Mouse (Mus musculus) stomach, postnatal 0 days (tissue): ENCODE data around the gene Mt4. TPM values are rescaled to one million over a fixed set of nuclear protein-coding genes. Genes with fewer than 3 reads are reported as not detected.

Experiments
- ATAC-seq: fragments of 200-750 bp; cut with Nextera tagmentation; 2 replicates; pipeline ENCODE4 v1.8.0; 2017; ENCODE audit not compliant: low FRiP score, low TSS enrichment
- DNase-seq: peaks from one replicate; pipeline ENCODE4 v3.0.0-alpha.2; 2016; ENCODE audit warnings: low spot score
- H3K27ac ChIP-seq: fragments of 300-500 bp; sonication (generic); replicated peaks from 2 replicates; pipeline ENCODE4 v1.5.1; 2014; ENCODE audit warnings: mild to moderate bottlenecking, control low read depth
- H3K27me3 ChIP-seq: fragments of 300-500 bp; sonication (generic); 2 replicates; pipeline ENCODE4 v1.6.1; 2014; ENCODE audit warnings: low read length; ENCODE audit not compliant: control insufficient read depth, insufficient read depth
- H3K36me3 ChIP-seq: fragments of 300-500 bp; sonication (generic); 2 replicates; pipeline ENCODE4 v1.6.1; 2014; ENCODE audit warnings: low read length, mixed read lengths; ENCODE audit not compliant: control insufficient read depth, insufficient read depth
- H3K4me1 ChIP-seq: fragments of 300-500 bp; sonication (generic); replicated peaks from 2 replicates; pipeline ENCODE4 v1.6.1; 2014; ENCODE audit warnings: antibody characterized with exemption; ENCODE audit not compliant: control insufficient read depth, insufficient read depth
- H3K4me2 ChIP-seq: fragments of 300-500 bp; sonication (generic); replicated peaks from 2 replicates; pipeline ENCODE4 v1.6.1; 2014; ENCODE audit warnings: low read depth, mild to moderate bottlenecking, control low read depth, moderate library complexity
- H3K4me3 ChIP-seq: fragments of 300-500 bp; sonication (generic); 2 replicates; pipeline ENCODE4 v1.5.1; 2014; ENCODE audit warnings: low read depth, low read length, control low read depth
- H3K9ac ChIP-seq: fragments of 300-500 bp; sonication (generic); 2 replicates; pipeline ENCODE4 v1.6.1; 2014; ENCODE audit warnings: mild to moderate bottlenecking, low read length, control low read depth, mixed read lengths
- H3K9me3 ChIP-seq: fragments of 300-500 bp; sonication (generic); 2 replicates; pipeline ENCODE4 v1.6.1; 2016; ENCODE audit warnings: low read length; ENCODE audit not compliant: control insufficient read depth
- CTCF ChIP-seq: IDR thresholded peaks from 2 replicates; pipeline ENCODE4 v1.5.1; 2016; ENCODE audit warnings: antibody characterized with exemption, low read depth, mild to moderate bottlenecking, moderate library complexity
- EP300 ChIP-seq: optimal IDR thresholded peaks from 2 replicates; pipeline ENCODE3; 2016; ENCODE audit warnings: antibody characterized with exemption
- WGBS: fragments of 180-500 bp; shearing (Covaris S2); extraction: QIAGEN DNeasy Blood & Tissue Kit; methylation state at CpG from one replicate; pipeline ENCODE4 v1.1.7; 2014; 5-methylcytosine and 5-hydroxymethylcytosine counted together
- polyA plus RNA-seq: library from polyadenylated mRNA; unstranded; fragments of >200 nt; fragmentation: Nextera tagmentation; extraction: Ambion mirVana; gene quantifications from 2 replicates; pipeline ENCODE4 v1.2.1, GENCODE M21; 2015

The Mt4 gene
- polyA plus RNA-seq, 1 experiment from 2014 or later: 79.7 TPM

DNA sequence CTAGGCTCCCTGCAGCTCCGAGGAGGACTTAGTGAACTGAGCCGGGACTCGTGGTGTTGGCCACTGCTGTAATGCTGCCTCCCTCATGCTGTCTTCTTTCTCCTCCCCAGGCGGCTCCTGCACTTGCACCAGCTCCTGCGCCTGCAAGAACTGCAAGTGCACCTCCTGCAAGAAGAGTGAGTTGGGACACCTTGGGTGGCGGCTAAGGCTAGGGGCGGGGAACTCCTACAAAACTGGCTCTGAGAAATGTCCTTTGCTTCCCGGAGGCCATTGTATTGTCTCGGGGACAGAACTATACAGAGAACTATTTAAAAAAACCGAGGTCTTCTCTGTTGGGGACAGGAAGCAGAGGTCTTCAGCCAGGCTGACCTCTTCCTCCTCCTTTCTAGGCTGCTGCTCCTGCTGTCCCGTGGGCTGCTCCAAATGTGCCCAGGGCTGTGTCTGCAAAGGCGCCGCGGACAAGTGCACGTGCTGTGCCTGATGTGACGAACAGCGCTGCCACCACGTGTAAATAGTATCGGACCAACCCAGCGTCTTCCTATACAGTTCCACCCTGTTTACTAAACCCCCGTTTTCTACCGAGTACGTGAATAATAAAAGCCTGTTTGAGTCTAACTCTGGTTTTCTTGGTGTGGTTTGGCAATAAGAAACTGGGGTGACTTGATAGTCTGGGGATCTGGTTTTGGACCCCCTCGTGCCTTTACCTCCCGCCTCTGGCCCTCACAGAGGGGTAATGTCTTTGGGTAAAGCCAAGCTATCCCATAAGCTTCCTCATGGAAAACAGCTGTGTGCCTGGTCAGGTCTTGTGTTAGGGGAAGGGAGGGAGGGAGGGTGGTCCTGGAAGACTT, 42.9 kb downstream of the Mt4 start:
- peak overlapping the region; percentile 73 for H3K9ac ChIP-seq
- TF ChIP-seq EP300 (no peak), CTCF (no peak)
- peaks cover 3% of the 10 kb centered on the region; the same call in 1 of the 2 replicates for H3K4me1 ChIP-seq
- no peaks in the 10 kb centered on the region for H3K9me3 ChIP-seq
- DNase-seq (peak; percentile 67), ATAC-seq (no peak)
- H3K27ac ChIP-seq: peak overlapping the region; percentile 90
- H3K4me2 ChIP-seq: peak overlapping the region; percentile 60
- H3K27me3 ChIP-seq: no peaks in the 10 kb centered on the region; the same call in 1 of the 2 replicates
- 4% methylated on average over 25 of the region's 25 CpGs for WGBS
- H3K36me3 ChIP-seq: no peaks in the 10 kb centered on the region
- H3K4me3 ChIP-seq: peak overlapping the region; percentile 54

DNA sequence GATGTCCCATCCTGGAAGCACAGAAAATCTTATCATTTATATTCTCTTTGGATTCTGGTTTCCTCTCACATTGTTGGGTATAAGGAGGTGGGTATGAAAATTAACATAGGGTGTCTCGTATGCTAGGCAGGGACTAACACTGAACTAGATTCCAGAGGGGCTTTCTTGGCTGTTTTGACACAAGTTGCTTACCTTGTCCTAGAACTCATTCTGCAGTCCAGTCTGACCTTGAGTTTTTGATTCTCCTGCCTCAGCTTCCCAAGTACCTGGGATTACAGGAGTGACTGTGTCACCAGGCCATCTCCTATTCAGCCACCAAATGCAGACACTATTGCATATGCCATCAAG, 43.5 kb downstream of the Mt4 start:
- H3K9me3 ChIP-seq: no peaks in the 10 kb centered on the region
- H3K27ac ChIP-seq: peak overlapping the region; percentile 90
- peak; percentile 26 for DNase-seq
- peak overlapping the region; percentile 54 for H3K4me3 ChIP-seq
- peaks cover 3% of the 10 kb centered on the region; the same call in 1 of the 2 replicates for H3K4me1 ChIP-seq
- H3K4me2 ChIP-seq: peak overlapping the region; percentile 60
- no peaks in the 10 kb centered on the region; the same call in 1 of the 2 replicates for H3K27me3 ChIP-seq
- ATAC-seq: no peak
- TF ChIP-seq CTCF (no peak), EP300 (no peak)
- H3K36me3 ChIP-seq: no peaks in the 10 kb centered on the region
- peak overlapping the region; percentile 73 for H3K9ac ChIP-seq
- 68% methylated on average over 1 of the region's 1 CpGs for WGBS

DNA sequence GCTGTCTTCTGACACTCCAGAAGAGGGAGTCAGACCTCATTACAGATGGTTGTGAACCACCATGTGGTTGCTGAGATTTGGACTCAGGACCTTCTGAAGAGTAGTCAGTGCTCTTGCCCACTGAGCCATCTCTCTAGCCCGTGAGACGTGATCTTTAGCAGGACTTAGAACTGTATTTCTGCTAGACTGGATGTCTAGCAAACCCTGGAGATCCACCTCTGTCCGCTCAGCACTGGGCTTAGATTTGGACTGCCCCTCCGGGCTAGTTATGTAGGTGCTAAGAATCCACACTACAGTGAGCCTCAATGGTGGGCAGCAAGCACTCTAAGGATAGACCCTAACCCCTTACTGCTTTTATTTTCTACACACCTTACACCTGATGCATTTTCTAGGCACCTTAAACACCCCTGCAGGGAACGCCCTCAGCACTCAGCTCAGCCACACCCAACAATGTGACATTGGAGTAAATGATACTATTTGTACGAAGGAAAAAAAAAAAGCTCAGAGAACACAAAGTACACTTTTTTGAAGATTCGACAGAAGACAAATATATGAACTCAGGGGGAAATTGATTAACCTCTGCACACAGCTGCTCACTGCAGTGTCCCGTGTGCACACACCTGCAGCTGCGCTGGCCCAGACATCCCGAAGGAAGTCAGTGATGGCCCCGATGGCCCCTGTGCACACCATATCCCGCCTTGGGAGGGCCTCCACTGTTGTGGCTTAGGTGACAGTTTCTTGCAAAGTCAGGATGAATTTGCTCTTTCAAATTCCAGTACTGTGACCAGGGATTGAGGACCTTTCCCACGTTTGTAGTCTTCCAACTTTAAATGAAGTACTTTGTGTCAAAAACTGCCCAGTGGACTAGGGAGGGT, 45.3 kb downstream of the Mt4 start:
- DNase-seq (peak; percentile 68), ATAC-seq (peak; percentile 23; the same call in 1 of the 2 replicates)
- Histone ChIP-seq H3K4me3 (peak overlapping the region; percentile 27), H3K27ac (peak overlapping the region; percentile 95), H3K9ac (peak overlapping the region; percentile 45), H3K36me3 (no peaks in the 10 kb centered on the region), H3K27me3 (no peaks in the 10 kb centered on the region; the same call in 1 of the 2 replicates), H3K4me2 (peak overlapping the region; percentile 51), H3K4me1 (peaks cover 3% of the 10 kb centered on the region; the same call in 1 of the 2 replicates), H3K9me3 (no peaks in the 10 kb centered on the region)
- WGBS: 46% methylated on average over 13 of the region's 13 CpGs
- TF ChIP-seq CTCF (no peak), EP300 (no peak)

DNA sequence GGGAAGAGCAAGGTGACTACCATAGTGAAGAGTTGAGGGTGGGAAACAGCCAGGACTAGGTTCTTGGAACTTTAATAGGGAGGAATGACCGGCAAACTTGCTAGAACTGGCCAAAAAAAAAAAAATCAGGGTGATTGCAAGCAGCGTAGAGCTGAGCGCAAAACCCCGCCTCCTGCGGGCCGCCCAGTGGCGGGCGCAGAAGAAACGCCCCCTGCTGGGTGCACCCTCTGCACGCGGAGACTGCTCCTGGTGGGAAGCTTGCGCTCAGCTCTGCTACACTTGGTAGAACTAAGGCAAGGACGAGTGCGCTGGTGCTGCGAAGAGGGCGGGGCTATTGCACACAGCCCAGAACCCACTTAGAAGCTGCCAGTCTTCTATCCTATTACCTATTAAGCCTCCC, 46.1 kb downstream of the Mt4 start:
- Histone ChIP-seq H3K4me3 (peak overlapping the region; percentile 27), H3K4me1 (peaks cover 3% of the 10 kb centered on the region; the same call in 1 of the 2 replicates), H3K9ac (peak overlapping the region; percentile 45; the same call in 1 of the 2 replicates), H3K27ac (peak overlapping the region; percentile 95), H3K9me3 (no peaks in the 10 kb centered on the region), H3K27me3 (no peaks in the 10 kb centered on the region; the same call in 1 of the 2 replicates), H3K4me2 (peak overlapping the region; percentile 51), H3K36me3 (no peaks in the 10 kb centered on the region)
- DNase-seq: peak; percentile 96
- TF ChIP-seq CTCF: peak; percentile 81
- no peak for TF ChIP-seq EP300
- ATAC-seq: peak; percentile 63
- WGBS: under 1% methylated on average over 16 of the region's 16 CpGs

DNA sequence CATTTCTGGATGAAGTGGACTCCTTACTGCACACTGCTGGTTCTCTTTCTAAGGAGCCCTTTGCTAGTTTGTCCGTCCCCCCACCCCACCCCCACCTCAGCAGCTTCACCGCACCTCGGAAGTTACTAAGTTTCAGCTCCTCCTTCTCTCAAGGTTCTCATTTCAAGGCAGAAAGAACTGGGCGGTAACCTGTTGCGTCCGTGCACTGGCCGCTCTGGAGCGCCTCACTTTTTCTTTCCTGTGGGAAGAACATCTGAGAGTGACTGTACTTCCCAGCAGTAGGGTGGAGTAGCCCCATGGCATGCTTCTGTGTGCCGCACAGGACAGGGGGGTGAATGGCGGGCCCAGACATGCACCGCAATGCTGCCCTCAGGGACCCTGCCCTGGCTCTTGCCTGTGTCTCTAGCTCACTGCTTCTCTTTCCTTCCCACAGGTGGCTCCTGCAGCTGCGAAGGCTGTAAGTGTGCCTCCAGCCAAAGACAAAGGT, 47.4 kb downstream of the Mt4 start:
- WGBS: 17% methylated on average over 12 of the region's 12 CpGs
- Histone ChIP-seq H3K4me3 (no peak overlapping the region; the same call in 1 of the 2 replicates), H3K9ac (peak overlapping the region; percentile 45; the same call in 1 of the 2 replicates), H3K27me3 (no peaks in the 10 kb centered on the region; the same call in 1 of the 2 replicates), H3K36me3 (no peaks in the 10 kb centered on the region), H3K9me3 (no peaks in the 10 kb centered on the region), H3K4me2 (peak overlapping the region; percentile 51), H3K27ac (peak overlapping the region; percentile 95), H3K4me1 (peaks cover 5% of the 10 kb centered on the region; the same call in 1 of the 2 replicates)
- no peak for TF ChIP-seq CTCF
- ATAC-seq (peak; percentile 21), DNase-seq (peak; percentile 70)
